Mouse (Mus musculus) gastrocnemius, postnatal 25 days (tissue): ENCODE measurements around the gene Ndrg2. TPM values are rescaled to one million over a fixed set of nuclear protein-coding genes. Genes with fewer than 3 reads are reported as not detected.
"Not testable (repeated sequence)": the region's sequence is repeated elsewhere in the genome, so short reads cannot be mapped to it uniquely, and the experiment has no call there.

ENCODE experiments used
- DNase-seq: peaks from one replicate; pipeline ENCODE4 v3.0.0; 2022
- total RNA-seq, 2 experiments: library from RNA; stranded (reverse); gene quantifications; 1 replicate in 1 of 2; 2 replicates in 1 of 2; pipeline ENCODE4 v1.2.3; 2021

The Ndrg2 gene
- total RNA-seq, 2 experiments from 2014 or later, result 1,373 to 1,538 TPM

GRCm38 (mm10) chr14:51877517-51877916 lies 36.4 kb downstream of the Ndrg2 start:
- DNase-seq, result no peak

DNA sequence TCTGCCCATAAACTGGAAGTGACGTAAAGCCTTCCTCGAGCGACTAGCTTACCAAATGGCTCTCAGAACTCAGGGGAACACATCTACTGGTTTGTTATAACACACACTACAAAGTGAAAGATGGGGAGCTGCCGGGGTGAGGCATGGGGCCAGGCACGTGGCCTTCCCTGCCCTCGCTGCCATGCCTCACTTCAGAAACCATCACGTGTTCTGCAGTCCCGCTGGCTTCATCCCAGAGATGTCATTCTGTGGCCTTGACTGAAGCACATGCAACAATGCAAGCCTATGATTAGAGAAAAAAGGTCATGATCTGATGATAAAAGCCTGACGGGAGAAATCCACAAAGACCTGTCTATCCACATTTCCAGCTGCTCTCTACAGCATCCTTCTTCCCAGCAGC lies 42.2 kb downstream of the Ndrg2 start:
- DNase-seq, result no peak

DNA sequence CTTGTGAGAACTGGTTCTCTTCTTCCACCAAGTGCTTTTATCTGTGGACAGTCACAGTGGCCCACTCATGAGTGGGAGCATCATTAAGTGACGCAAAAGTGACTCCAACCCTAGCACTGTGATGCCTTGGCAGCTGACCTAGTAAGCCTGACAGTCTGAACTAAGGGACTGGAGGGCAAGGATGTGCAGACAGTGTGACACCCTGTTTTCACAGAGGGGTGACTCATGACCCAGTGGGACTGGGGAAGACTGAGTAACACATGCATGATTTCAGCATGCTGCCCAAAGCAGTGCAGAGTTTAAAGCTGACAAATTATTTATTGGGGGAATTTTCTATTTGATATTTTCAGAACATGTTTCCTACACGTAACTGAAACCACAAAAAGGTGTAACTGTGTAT lies 43.2 kb downstream of the Ndrg2 start:
- DNase-seq, result no peak

GRCm38 (mm10) chr14:51863603-51864002 lies 50.4 kb downstream of the Ndrg2 start:
- DNase-seq, result not testable (repeated sequence)

GRCm38 (mm10) chr14:51855280-51855679 lies 58.7 kb downstream of the Ndrg2 start:
- DNase-seq, result not testable (repeated sequence)

Other genes with a start within 250 kb of the Ndrg2 start
- gene Gm17079, start 218.7 kb downstream of the Ndrg2 start, total RNA-seq, result not detected
- not detected for gene Gm5800, start 197.0 kb downstream of the Ndrg2 start, total RNA-seq
- not detected for gene Ang4, start 140.6 kb downstream of the Ndrg2 start, total RNA-seq
- gene AY358078, start 114.1 kb downstream of the Ndrg2 start, total RNA-seq, result not detected
- gene Ear6, start 60.5 kb downstream of the Ndrg2 start, total RNA-seq, result not detected
- 10 to 100 TPM in 1 of 2 experiments, 1 to 10 TPM in 1; 9.3 to 15.8 TPM for gene Mettl17, start 29.3 kb downstream of the Ndrg2 start, total RNA-seq
- under 1 TPM; 0.46 to 0.54 TPM for gene Slc39a2, start 21.3 kb downstream of the Ndrg2 start, total RNA-seq
- gene Tppp2, start 4.3 kb upstream of the Ndrg2 start, total RNA-seq, result 1 to 10 TPM in 1 of 2 experiments, under 1 TPM in 1; 0.62 to 1.1 TPM
- gene Rnase13, start 8.6 kb upstream of the Ndrg2 start, total RNA-seq, result not detected
- gene Arhgef40, start 70.6 kb upstream of the Ndrg2 start, total RNA-seq, result 10 to 100 TPM; 17.2 to 17.6 TPM
- gene Tmem253, start 101.5 kb upstream of the Ndrg2 start, total RNA-seq, result 1 to 10 TPM; 1.5 to 2.1 TPM
- 10 to 100 TPM; 10.8 to 11.7 TPM for gene Zfp219, start 106.6 kb upstream of the Ndrg2 start, total RNA-seq
- gene Olfr221, start 128.3 kb upstream of the Ndrg2 start, total RNA-seq, result not detected
- gene Hnrnpc, start 189.9 kb upstream of the Ndrg2 start, total RNA-seq, result 10 to 100 TPM; 71.5 to 72.2 TPM
- gene Rpgrip1, start 196.5 kb upstream of the Ndrg2 start, total RNA-seq, result not detected